Mouse (Mus musculus): Measurements from ENCODE around the gene Ano8.

Ano8 gene

DNA sequence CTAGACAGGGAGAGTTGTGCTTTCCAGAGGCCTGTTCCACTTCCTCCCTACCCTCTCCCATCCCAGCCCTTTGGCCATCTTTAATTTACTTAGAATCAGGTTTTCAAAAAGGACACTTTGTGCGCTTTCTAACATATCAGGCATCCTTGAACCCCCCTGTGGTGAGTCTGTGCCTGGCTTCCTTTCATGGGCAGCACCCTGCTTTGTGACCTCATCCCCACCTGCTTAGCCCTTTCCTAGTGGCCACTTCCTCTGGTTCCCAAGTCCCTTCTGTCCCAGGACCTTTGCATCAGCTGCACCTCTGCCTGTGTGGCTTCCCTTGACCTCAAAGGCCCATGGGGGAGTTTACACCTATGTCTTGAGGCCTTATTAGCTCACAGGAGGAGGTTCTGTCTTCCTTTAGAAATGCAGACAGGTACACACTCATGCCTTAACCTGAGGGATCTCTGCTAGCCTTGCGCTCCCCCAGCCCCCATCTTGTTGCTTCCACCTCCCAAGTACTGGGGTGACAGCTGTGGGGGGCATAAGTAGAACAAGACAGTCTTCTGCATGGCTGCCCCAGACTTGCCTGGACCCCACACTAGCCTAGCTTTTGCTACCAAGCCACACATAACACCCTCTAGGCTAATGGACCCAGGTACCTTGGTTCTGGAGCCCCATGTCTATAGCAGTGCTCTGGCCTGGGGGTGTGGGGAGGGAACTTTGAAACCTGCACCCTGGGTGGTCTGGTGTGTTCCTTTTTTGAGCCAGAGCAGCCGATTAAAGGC, 15.4 kb downstream of the Ano8 start:
- no peak for DNase-seq (ENCODE audit: low read depth)

DNA sequence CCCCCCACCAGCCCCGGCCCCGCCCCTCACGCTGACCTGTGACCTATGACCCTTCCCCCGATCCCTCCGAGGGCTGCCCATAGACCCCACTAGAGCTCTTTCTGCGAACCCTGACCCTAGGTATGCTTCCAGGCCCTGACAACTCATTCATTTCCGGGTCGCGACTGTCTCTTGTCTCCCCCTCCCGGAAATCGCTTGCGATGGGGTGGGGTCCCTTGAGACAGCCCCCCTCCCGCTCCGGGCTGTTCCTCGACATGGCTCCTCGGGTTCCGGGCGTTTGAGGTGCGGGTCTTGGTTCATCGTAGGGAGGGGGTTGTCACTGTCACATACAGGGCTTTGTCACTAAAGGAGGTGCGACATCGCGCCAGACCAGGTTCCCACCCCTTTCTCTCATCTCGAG, 16.4 kb downstream of the Ano8 start:
- DNase-seq (ENCODE audit: low read depth) = no peak

DNA sequence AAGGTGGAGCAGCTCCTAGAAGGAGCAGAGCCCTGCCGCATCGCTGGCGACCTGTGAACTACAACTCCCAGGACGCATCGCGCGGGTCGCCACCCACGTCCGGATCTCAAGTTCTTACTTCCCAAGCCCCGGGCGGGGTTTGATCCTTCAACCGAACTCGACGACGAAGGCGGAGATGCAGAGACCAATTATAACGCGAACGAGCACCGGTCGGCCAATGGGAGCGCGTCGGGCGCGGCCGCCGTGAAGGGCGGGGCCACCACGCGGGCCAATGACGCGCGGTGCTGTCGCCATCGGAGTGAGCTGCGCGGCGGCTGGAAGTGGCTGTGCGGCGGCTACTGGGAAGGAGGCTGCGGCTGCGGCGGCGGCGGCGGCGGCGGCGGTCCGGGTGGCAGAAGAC, 16.8 kb downstream of the Ano8 start, which contains the start of gene Dda1:
Gene Dda1 (plus strand): TSS at position 284 of the 400 bp plus-strand sequence.
- peak; percentile 98 for DNase-seq (ENCODE audit: low read depth)

DNA sequence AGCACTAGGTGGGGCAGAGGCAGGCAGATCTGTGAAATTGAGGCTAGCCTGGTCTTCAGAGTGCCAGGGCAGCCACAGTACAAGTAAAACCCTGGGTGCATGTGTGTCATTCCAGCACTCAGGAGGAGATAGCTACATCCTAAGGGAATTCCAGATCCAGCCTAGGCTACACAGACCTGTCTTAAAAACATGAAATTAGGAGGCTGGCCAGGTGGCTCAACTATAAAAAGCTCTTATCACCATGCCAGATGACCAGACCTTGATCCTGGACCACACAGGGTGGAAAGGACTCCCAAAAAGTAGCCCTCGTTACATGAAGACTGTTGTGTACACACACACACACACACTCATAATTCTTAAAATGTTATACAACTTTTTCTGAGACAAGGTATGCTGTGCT, 17.8 kb downstream of the Ano8 start:
- DNase-seq (ENCODE audit: low read depth) = no peak

DNA sequence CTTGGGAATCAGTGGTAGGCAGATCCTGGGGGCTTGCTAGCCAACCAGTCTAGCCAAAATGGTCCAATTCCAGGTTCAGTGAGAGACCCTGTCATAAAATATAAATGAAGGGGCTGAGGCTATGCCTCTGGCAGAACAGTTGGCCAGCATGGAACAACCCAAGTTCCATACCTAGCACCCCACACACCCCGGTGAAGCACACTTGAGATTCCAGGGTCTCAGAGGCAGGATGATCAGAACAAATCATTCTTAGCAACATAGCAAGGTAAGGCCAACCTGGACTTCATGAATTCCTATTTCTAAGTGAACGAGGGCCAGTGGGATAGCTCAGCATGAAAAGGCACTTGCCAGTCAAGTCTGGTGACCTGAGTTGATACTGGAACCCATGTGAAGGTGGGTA, 18.6 kb downstream of the Ano8 start:
- DNase-seq (ENCODE audit: low read depth) = no peak

DNA sequence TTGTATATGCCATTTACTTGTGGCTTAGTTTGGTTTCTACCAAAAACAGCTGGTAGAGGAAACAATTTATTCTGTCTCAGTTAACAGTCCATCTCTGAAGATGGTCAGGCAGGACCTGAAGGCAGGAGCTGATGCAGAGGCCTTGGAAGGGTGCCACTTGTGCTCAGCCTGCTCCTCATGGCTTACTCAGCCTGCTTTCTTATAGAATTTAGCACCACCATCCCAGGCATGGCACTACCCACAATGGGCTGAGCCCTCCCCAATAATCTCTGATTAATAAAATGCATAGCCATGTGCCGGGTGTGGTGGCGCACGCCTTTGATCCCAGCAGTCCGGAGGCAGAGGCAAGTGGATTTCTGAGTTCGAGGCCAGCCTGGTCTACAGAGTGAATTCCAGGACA, 19.6 kb downstream of the Ano8 start:
- no peak for DNase-seq (ENCODE audit: low read depth)

DNA sequence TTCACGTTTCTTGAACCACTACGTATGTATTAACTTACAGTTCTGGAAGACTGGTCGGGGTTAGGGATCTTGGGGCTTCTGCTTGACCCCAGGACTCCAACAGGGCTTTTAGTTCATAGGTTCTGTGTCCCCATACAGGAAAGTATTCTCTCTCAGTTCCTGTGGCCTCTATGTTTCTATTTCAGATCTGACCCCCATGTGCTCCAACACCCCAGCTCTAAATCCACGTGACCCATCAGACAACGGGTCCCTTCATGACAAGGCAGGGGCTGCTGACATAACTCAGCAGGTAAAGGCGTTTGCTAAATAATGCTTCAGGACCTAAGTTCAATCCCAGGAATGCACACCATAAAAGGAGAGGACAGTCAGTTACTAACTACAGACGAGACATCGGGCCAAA, 20.0 kb downstream of the Ano8 start:
- DNase-seq (ENCODE audit: low read depth) = no peak

DNA sequence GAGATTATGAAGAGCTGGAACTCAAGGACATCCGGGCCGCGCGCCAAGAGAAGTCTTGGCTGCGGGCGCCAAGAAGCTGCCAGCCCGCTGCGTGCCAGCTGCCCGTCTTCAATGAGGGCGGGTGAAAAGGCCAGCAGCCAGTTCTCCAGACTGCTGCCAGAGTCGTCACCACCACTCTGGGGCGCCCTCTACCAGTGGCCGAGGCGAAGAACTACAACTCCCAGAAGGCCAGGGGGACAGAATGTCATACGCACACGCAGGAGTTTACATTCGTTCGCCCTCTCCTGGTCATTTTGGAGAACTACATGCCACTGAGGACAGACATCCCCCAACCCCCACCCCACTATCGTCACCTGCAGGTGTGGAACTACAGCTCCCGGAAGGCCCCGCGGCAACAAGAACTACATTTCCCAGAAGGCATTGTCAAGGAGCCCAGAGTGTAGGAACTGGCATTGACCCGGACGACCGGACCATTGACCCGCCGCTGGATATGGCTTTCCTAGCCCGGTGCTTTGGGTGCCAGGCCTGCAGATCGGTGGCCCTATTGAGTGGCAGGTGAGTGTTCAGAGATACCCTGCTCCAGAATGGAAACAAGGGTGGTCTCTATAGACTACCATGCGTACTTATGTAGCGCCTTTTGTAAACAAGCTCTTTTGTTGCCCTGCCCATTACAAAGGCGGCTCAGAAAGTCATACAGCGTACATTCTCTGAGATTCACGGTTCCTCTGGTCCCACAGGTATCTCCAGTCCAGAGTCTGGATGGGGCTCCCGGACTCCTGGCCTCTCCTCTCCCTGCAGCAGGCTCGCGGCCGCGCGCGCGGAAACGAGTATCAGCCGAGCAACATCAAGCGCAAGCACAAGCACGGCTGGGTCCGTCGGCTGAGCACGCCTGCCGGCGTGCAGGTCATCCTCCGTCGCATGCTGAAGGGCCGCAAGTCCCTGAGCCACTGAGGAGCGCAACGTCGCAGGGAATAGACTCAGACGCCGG, 21.0 kb downstream of the Ano8 start, which contains the start of gene Mrpl34:
Gene Mrpl34 (plus strand): TSS at position 447 of the 988 bp plus-strand sequence.
- peak; percentile 100 for DNase-seq (ENCODE audit: low read depth)

DNA sequence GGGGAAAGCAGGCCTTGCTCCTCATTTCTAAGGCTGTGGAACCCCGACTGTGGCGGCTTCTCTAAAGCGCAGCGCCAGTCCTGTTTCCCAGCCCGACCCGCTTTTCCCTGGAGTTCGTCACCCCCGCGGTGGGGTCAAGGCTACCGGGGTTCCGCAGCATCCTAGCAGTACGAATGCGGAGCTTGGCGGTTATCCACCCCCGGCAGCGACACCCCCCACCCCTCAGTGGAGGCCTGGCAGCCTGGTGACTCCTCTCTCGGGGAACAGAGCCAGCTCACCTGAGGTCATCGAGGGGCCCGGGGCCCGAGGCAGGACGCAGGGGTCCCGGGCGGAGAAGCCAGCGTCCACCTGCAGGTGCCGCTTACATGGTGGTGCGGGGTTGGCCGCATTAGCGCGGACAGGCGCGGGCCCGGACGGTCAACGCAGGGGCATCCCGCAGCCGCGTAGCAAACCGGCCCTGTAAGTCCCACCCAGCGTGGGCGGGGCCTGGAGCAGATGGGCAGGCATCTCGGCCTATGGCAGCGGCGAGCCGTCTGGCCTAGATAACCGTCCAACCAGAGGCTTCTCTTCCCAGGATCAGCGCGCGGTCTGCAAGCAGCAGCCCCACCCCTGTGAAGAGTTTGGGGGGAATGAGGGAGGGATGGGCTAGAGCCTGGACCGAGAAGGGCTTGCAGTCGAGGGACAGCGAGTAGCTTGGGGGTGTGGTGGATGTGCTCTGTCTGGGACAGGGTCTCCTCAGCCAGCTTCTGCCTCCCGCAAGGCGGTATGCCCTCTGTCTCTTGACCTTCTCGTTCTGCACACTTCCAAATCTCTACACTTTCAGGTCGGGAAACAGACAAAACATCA, 22.4 kb downstream of the Ano8 start, which contains the start of gene Abhd8:
Gene Abhd8 (minus strand): TSS at position 468 of the 846 bp plus-strand sequence.
- DNase-seq (ENCODE audit: low read depth) = peak; percentile 92

DNA sequence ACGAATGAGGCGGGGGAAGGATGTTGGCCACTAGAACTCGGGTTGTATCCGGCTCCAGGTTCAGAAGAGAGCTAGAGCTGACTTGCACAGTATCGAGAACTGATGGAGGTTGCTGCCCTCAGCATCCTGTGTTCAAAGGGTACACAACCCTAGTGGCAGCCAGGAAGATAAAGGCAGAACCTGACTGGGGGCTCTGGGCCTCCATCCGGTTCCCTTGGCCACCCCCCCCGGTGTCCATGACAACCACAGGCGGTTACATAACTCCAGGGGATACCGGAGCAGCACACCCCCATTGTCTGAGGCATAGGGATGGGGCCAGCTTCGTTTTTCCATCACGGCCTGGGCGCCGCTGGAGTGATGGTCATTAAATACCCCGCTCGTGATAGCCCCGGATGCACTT, 23.0 kb downstream of the Ano8 start:
- DNase-seq (ENCODE audit: low read depth) = no peak

DNA sequence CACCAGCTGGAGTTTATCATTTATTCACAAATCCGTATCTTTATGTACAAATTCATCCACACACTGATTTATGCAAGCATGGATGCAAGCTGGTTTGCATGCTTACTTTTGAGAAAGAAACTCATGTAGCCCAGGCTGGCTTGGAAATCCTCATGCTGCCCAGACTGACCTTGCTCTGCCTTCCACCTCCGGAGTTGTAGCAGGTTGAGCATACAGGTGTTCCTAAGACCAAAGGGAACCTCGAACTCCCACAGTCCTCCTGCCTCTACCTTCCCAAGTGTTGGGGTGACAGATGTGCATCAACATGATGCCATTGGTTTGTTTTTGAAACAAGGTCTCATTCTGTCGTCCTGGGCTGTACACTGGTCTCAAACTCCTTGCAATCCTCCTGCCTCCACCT, 23.6 kb downstream of the Ano8 start:
- no peak for DNase-seq (ENCODE audit: low read depth)

DNA sequence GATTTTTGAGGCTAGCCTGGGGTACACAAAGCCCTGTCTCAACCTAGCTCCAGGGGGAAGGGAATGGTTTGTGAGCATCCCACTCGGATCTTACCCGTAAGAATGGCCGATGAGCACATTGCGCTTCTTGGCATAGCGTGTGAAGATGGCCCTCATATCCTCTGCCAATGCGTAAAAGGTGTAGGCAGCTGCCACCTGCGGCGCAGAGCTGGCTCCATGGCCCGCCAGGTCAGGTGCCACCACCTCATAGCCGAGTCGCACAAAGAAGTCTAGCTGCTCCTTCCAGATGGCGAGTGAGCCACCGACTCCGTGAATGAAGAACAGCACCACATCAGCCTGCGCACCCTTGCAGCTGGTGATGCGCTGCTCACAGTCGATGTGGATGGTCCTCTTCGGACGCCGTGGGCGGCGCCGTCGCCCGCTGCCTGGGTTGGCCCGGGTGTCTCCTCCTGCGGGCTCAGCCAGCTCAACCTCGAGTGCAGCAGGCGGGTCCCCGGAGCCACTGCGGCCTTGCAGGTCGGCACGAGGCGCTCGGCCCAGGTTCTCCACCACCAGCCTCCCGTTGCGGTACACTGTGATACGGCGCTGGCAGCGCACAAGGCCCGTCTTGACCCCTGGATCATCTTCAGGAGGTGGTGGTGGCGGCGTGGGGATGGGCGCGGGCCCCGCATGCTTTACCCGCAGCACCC, 24.5 kb downstream of the Ano8 start:
- no peak for DNase-seq (ENCODE audit: low read depth)

DNA sequence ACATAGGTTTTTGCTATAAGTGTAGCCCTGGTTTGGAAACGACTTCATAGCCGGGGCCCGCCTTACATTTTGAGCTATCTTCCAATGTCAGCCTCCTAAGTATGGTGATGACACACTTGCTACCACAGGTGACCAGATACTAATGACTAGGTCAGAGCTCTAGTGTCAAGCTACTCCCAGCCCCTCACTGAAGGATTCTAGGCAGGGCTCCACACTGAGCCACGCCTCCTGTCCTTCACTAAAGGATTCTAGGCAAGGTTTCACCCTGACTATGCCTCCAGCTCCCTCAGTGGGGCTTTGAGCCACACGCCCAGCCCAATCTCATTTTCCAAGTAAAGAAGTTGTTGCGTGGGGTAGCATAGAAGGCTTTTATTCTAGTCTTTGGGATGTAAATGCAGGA, 25.0 kb downstream of the Ano8 start:
- DNase-seq (ENCODE audit: low read depth) = no peak

DNA sequence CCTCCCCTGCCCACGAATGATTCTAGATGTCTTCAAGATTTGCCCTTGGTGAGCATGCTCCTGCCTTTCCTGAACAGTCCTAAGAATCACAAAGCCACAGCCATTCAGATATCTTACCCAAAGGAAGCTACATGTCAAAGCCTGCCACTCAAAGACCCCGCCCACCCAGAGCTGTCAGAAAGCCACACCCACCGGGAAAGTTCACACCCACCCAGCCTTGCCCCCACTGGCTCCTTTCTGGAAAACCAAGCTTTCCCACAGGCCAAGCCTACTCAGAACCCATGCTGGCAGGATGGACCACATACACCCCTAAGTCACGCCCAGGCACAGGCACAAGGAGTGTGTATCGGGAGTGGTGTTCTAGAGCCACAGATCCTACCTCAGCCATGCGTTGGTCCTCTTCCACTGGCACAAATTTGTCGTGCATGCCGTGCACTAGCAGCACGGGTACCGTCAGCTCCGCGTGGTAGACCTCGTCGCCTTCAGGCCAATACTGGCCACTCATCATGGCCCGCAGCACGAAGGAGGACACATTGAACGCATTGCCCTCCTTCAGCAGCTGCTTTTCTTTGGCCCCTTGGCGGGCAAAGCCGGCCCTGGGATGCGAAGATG, 28.0 kb downstream of the Ano8 start:
- no peak for DNase-seq (ENCODE audit: low read depth)

DNA sequence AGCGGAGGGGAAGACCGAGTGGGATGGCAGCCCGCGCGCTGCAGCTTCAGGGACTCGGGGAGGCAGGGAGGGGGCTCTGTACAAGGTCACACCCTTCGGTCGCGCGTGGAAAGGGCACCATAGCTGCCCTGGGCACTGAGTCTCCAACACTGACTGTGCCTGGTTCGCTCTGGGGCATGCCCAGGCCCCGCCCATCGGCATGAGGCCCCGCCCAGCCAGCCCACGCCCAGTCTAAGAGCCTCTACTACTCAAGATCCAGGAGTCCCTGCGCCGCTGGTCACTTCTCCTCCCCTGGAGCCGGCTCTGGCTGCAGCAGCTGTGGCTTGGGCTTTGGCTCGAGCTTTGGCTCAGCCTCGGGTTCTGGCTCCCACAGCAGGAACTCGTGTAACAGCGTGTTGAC, 28.9 kb downstream of the Ano8 start:
- DNase-seq (ENCODE audit: low read depth) = no peak

DNA sequence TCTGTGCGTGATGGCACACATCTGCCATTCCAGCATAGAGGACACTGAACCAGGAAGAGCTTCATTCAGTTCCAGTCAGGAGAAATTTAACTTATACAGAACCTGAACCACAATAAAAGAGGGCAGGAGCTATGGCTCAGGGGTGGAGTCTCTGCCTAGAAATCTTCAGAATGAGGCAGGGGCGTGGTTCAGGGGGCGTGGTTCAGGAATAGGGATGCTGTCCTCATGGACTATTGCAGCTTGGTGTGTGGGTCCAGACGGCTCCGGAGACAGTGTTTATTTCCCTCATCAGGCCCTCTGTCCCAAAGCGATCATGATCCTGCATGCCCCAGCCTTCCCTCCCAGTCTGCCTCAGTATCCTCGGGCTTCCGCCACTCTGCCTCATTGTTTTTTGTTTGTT, 31.1 kb downstream of the Ano8 start:
- DNase-seq (ENCODE audit: low read depth) = no peak

DNA sequence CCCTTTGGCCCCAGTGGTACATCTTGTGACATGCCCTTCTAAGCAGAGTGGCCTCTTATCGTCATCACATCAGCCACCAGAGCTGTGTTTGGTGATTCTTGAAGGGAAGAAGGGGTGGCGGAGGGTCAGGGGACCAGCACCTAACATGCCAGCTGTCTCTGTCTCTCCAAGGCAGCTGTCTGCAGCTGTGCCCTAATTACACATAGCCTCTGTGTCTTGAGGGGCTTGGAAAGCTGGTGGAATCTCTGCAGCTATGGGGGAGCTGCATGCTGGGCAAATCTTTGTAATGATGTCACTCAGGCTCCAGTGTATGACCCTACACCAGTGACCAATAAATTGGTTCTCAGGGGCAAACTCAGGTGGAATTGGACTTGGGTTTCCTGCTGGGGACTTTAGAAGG, 33.1 kb downstream of the Ano8 start:
- DNase-seq (ENCODE audit: low read depth) = no peak

DNA sequence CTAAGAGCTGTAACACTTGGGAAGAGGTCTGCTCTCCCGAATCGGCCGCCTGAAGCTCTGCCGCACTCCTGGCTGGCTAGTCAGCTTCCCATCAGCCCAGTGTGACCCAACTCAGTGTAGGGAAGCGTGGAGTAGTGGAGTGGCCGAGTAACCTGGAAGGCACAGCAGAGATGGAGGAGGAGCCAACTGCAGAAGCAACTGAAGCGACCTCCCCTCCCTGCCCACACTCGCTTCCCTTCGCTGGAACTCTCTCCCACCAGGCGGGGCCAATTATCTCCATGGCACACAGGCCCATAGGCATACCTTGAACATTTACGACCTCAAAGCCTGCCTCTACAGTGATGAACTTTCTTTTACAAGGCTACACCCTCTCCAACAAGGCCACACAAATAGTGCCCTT, 34.0 kb downstream of the Ano8 start:
- no peak for DNase-seq (ENCODE audit: low read depth)

DNA sequence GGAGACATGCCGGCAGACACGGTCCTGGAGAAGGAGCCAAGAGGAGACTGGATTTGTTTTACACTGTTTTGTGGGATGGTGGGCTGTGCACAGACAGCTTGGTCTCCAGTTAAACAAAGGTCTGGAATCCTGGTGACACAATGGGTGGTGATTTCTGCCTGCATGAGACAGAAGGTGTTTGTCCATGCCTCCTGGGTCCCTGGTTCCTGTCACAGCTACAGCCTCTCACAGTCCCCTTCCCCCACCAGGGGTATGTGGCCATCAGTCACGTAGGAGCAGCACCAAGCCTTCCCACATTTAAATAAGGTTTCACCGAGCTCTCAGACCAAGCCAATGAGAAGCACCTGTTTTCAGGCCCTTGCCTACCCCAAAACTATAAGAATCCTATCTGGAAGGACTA, 34.4 kb downstream of the Ano8 start:
- DNase-seq (ENCODE audit: low read depth) = no peak

DNA sequence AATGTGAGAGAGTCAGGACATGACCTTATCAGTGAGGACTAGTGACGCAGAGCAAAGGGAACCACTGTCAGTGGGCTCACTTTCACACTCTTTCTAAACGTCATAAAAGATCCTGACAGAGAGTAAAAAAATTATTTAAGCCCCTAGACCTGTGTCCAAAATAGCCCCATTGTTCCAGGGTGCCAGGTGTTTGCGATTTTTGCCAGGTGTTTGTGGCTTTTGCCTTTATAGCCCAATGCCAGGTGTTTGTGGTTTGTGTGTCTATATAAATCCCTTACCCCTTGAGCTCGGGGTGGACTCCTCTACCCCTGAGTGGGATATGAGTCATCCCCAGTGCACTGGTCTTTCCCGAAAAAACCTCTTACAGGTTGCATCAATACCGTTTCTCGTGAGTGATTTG, 40.7 kb downstream of the Ano8 start:
- DNase-seq (ENCODE audit: low read depth) = no peak

DNA sequence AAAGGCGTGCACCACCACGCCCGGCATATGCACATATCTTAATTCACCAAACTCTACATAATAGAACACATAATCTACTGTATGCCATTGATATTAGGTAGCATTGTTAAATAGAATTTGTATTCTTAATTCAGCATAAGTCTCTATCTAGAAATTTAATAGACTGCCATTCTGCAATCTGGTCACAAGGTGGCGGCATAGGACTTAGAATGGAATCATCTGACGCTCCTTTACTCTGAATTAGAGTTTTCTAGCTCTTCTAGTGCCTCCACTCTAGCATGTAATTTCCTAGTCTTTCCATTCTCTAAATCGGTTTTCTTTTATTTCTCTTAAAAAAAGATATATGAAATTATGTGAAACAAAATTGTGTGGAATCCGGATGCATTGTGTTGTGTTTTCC, 44.4 kb downstream of the Ano8 start:
- peak; percentile 57 for DNase-seq (ENCODE audit: low read depth)
